Mouse (Mus musculus) stomach, postnatal 0 days (tissue): ENCODE results near the gene Lhx6. TPM values are rescaled to one million over a fixed set of nuclear protein-coding genes. Genes with fewer than 3 reads are reported as not detected.
A peak's percentile ranks its signal among the peaks of the same experiment; 100 is the strongest.

Experiments
- ATAC-seq: fragments of 200-750 bp; cut with Nextera tagmentation; 2 replicates; pipeline ENCODE4 v1.8.0; 2017; ENCODE audit not compliant: low FRiP score, low TSS enrichment
- DNase-seq: peaks from one replicate; pipeline ENCODE4 v3.0.0-alpha.2; 2016; ENCODE audit warnings: low spot score
- H3K27ac ChIP-seq: fragments of 300-500 bp; sonication (generic); replicated peaks from 2 replicates; pipeline ENCODE4 v1.5.1; 2014; ENCODE audit warnings: mild to moderate bottlenecking, control low read depth
- H3K27me3 ChIP-seq: fragments of 300-500 bp; sonication (generic); 2 replicates; pipeline ENCODE4 v1.6.1; 2014; ENCODE audit warnings: low read length; ENCODE audit not compliant: control insufficient read depth, insufficient read depth
- H3K36me3 ChIP-seq: fragments of 300-500 bp; sonication (generic); 2 replicates; pipeline ENCODE4 v1.6.1; 2014; ENCODE audit warnings: low read length, mixed read lengths; ENCODE audit not compliant: control insufficient read depth, insufficient read depth
- H3K4me1 ChIP-seq: fragments of 300-500 bp; sonication (generic); replicated peaks from 2 replicates; pipeline ENCODE4 v1.6.1; 2014; ENCODE audit warnings: antibody characterized with exemption; ENCODE audit not compliant: control insufficient read depth, insufficient read depth
- H3K4me2 ChIP-seq: fragments of 300-500 bp; sonication (generic); replicated peaks from 2 replicates; pipeline ENCODE4 v1.6.1; 2014; ENCODE audit warnings: low read depth, mild to moderate bottlenecking, control low read depth, moderate library complexity
- H3K4me3 ChIP-seq: fragments of 300-500 bp; sonication (generic); 2 replicates; pipeline ENCODE4 v1.5.1; 2014; ENCODE audit warnings: low read depth, low read length, control low read depth
- H3K9ac ChIP-seq: fragments of 300-500 bp; sonication (generic); 2 replicates; pipeline ENCODE4 v1.6.1; 2014; ENCODE audit warnings: mild to moderate bottlenecking, low read length, control low read depth, mixed read lengths
- H3K9me3 ChIP-seq: fragments of 300-500 bp; sonication (generic); 2 replicates; pipeline ENCODE4 v1.6.1; 2016; ENCODE audit warnings: low read length; ENCODE audit not compliant: control insufficient read depth
- CTCF ChIP-seq: IDR thresholded peaks from 2 replicates; pipeline ENCODE4 v1.5.1; 2016; ENCODE audit warnings: antibody characterized with exemption, low read depth, mild to moderate bottlenecking, moderate library complexity
- EP300 ChIP-seq: optimal IDR thresholded peaks from 2 replicates; pipeline ENCODE3; 2016; ENCODE audit warnings: antibody characterized with exemption
- WGBS: fragments of 180-500 bp; shearing (Covaris S2); extraction: QIAGEN DNeasy Blood & Tissue Kit; methylation state at CpG from one replicate; pipeline ENCODE4 v1.1.7; 2014; 5-methylcytosine and 5-hydroxymethylcytosine counted together
- polyA plus RNA-seq: library from polyadenylated mRNA; unstranded; fragments of >200 nt; fragmentation: Nextera tagmentation; extraction: Ambion mirVana; gene quantifications from 2 replicates; pipeline ENCODE4 v1.2.1, GENCODE M21; 2015

The Lhx6 gene
- polyA plus RNA-seq, 1 experiment from 2014 or later, result 0.41 TPM

GRCm38 (mm10) chr2:36039297-36039985 is 65.8 kb downstream of the Lhx6 start:
- no peak for TF ChIP-seq EP300
- no peak for TF ChIP-seq CTCF
- ATAC-seq (0 out of 2 replicates have a peak, but pooled peaks have one; percentile 21), DNase-seq (no peak)
- Histone ChIP-seq H3K27me3 (no peaks in the 10 kb centered on the region), H3K9me3 (no peaks in the 10 kb centered on the region), H3K9ac (no peak overlapping the region), H3K4me3 (no peak overlapping the region), H3K27ac (peak overlapping the region; percentile 35), H3K4me2 (no peak overlapping the region), H3K36me3 (peaks cover 8% of the 10 kb centered on the region; the same call in 1 of the 2 replicates), H3K4me1 (0 out of 2 replicates have a peak, but pooled peaks cover 5% of the 10 kb centered on the region)
- 63% methylated on average over 7 of the region's 7 CpGs for WGBS

GRCm38 (mm10) chr2:36035413-36036081 is 69.7 kb downstream of the Lhx6 start:
- TF ChIP-seq EP300 (no peak), CTCF (no peak)
- H3K9me3 ChIP-seq, result no peaks in the 10 kb centered on the region
- WGBS, result 43% methylated on average over 11 of the region's 11 CpGs
- H3K4me2 ChIP-seq, result no peak overlapping the region
- DNase-seq (no peak), ATAC-seq (peak; percentile 44; the same call in 1 of the 2 replicates)
- H3K36me3 ChIP-seq, result peaks cover 8% of the 10 kb centered on the region; the same call in 1 of the 2 replicates
- no peak overlapping the region for H3K4me3 ChIP-seq
- H3K27me3 ChIP-seq, result no peaks in the 10 kb centered on the region
- no peak overlapping the region; the same call in 1 of the 2 replicates for H3K27ac ChIP-seq
- H3K4me1 ChIP-seq, result no peaks in the 10 kb centered on the region
- no peak overlapping the region for H3K9ac ChIP-seq

- no peak overlapping the region for H3K4me2 ChIP-seq
- H3K36me3 ChIP-seq, result peaks cover 8% of the 10 kb centered on the region; the same call in 1 of the 2 replicates
- H3K9me3 ChIP-seq, result no peaks in the 10 kb centered on the region
- DNase-seq, result no peak
- no peak for ATAC-seq
- no peak overlapping the region for H3K27ac ChIP-seq
- WGBS, result 80% methylated on average over 7 of the region's 7 CpGs
- H3K4me3 ChIP-seq, result no peak overlapping the region
- no peaks in the 10 kb centered on the region for H3K27me3 ChIP-seq
- TF ChIP-seq EP300, result no peak
- no peak for TF ChIP-seq CTCF
- H3K4me1 ChIP-seq, result no peaks in the 10 kb centered on the region
- no peak overlapping the region for H3K9ac ChIP-seq
Measured at GRCm38 (mm10) chr2:36034898-36035297, 70.3 kb downstream of the Lhx6 start.

- ATAC-seq, result no peak
- H3K36me3 ChIP-seq, result peaks cover 8% of the 10 kb centered on the region; the same call in 1 of the 2 replicates
- H3K27ac ChIP-seq, result no peak overlapping the region
- no peak overlapping the region for H3K9ac ChIP-seq
- H3K27me3 ChIP-seq, result no peaks in the 10 kb centered on the region
- DNase-seq, result no peak
- H3K4me2 ChIP-seq, result no peak overlapping the region
- H3K9me3 ChIP-seq, result no peaks in the 10 kb centered on the region
- no peak overlapping the region for H3K4me3 ChIP-seq
- no peaks in the 10 kb centered on the region for H3K4me1 ChIP-seq
- TF ChIP-seq CTCF, result no peak
- TF ChIP-seq EP300, result no peak
- 75% methylated on average over 7 of the region's 7 CpGs for WGBS
Measured at GRCm38 (mm10) chr2:36033966-36034365, 71.2 kb downstream of the Lhx6 start.

GRCm38 (mm10) chr2:36032884-36033283 is 72.3 kb downstream of the Lhx6 start:
- ATAC-seq (no peak), DNase-seq (no peak)
- Histone ChIP-seq H3K9ac (no peak overlapping the region), H3K4me1 (no peaks in the 10 kb centered on the region), H3K27ac (no peak overlapping the region), H3K4me2 (no peak overlapping the region), H3K9me3 (no peaks in the 10 kb centered on the region), H3K27me3 (no peaks in the 10 kb centered on the region), H3K4me3 (no peak overlapping the region), H3K36me3 (peaks cover 8% of the 10 kb centered on the region; the same call in 1 of the 2 replicates)
- TF ChIP-seq CTCF (no peak), EP300 (no peak)
- 74% methylated on average over 7 of the region's 7 CpGs for WGBS

Other genes with a start within 250 kb of the Lhx6 start
- 0.55 and 0.91 TPM in 2 replicates for gene Ttll11, start 125.5 kb downstream of the Lhx6 start, polyA plus RNA-seq
- 237 and 242 TPM in 2 replicates for gene Ndufa8, start 56.0 kb downstream of the Lhx6 start, polyA plus RNA-seq
- gene Morn5, start 56.0 kb downstream of the Lhx6 start, polyA plus RNA-seq, result not detected in 2 replicates
- gene Mrrf, start 31.0 kb upstream of the Lhx6 start, polyA plus RNA-seq, result 19.2 and 21.0 TPM in 2 replicates
- 33.7 and 34.0 TPM in 2 replicates for gene Rbm18, start 31.4 kb upstream of the Lhx6 start, polyA plus RNA-seq
- gene Ptgs1, start 125.0 kb upstream of the Lhx6 start, polyA plus RNA-seq, result 31.0 and 36.2 TPM in 2 replicates